Mouse (Mus musculus): ENCODE measurements around the gene Kcnn1. TPM values are rescaled to one million over a fixed set of nuclear protein-coding genes. Genes with fewer than 3 reads are reported as not detected.
A peak's percentile ranks its signal among the peaks of the same experiment; 100 is the strongest.
"Not testable (repeated sequence)": the region's sequence is repeated elsewhere in the genome, so short reads cannot be mapped to it uniquely, and the experiment has no call there.

The Kcnn1 gene
- total RNA-seq, 2 experiments from 2014 or later: 17.4 to 18.3 TPM

GRCm38 (mm10) chr8:70825816-70826215 lies 37.2 kb downstream of the Kcnn1 start:
- no peak for TF ChIP-seq CTCF (conservative IDR thresholded peaks at IDR 0.05)
- Histone ChIP-seq H3K4me3 (no peak overlapping the region), H3K27ac (no peak overlapping the region)
- DNase-seq (ENCODE audit: low spot score in 2 of 2): no peak

GRCm38 (mm10) chr8:70823802-70824201 lies 39.3 kb downstream of the Kcnn1 start:
- DNase-seq (ENCODE audit: low spot score in 2 of 2): no peak
- Histone ChIP-seq H3K27ac (no peak overlapping the region), H3K4me3 (no peak overlapping the region)
- no peak for TF ChIP-seq CTCF (conservative IDR thresholded peaks at IDR 0.05)

GRCm38 (mm10) chr8:70822594-70822993 lies 40.5 kb downstream of the Kcnn1 start:
- H3K4me3 ChIP-seq; DNase-seq (ENCODE audit: low spot score in 2 of 2): not testable (repeated sequence)

GRCm38 (mm10) chr8:70821992-70822391 lies 41.1 kb downstream of the Kcnn1 start:
- no peak for DNase-seq (ENCODE audit: low spot score in 2 of 2)
- H3K4me3 ChIP-seq: no peak overlapping the region

More at GRCm38 (mm10) chr8:70822594-70822993, 40.5 kb downstream of the Kcnn1 start:
- not testable (repeated sequence) for H3K27ac ChIP-seq

GRCm38 (mm10) chr8:70821399-70821962 lies 41.6 kb downstream of the Kcnn1 start:
- Histone ChIP-seq H3K4me3 (no peak overlapping the region), H3K27ac (no peak overlapping the region)
- peak; percentile 99 for TF ChIP-seq CTCF (conservative IDR thresholded peaks at IDR 0.05)
- peak in 1 of 2 experiments; percentile 58 for DNase-seq (ENCODE audit: low spot score in 2 of 2)

More at GRCm38 (mm10) chr8:70821992-70822391, 41.1 kb downstream of the Kcnn1 start:
- no peak for TF ChIP-seq CTCF (conservative IDR thresholded peaks at IDR 0.05)
- no peak overlapping the region for H3K27ac ChIP-seq

- DNase-seq (ENCODE audit: low spot score in 2 of 2): no peak
- H3K4me3 ChIP-seq: no peak overlapping the region
- H3K27ac ChIP-seq: no peak overlapping the region
- TF ChIP-seq CTCF (conservative IDR thresholded peaks at IDR 0.05): no peak
These were observed 42.7 kb downstream of the Kcnn1 start for GRCm38 (mm10) chr8:70820101-70820935.

- H3K4me3 ChIP-seq: peak overlapping the region; percentile 39
- no peak for TF ChIP-seq CTCF (conservative IDR thresholded peaks at IDR 0.05)
- DNase-seq (ENCODE audit: low spot score in 2 of 2): no peak
- H3K27ac ChIP-seq: no peak overlapping the region
These were observed 46.4 kb downstream of the Kcnn1 start for GRCm38 (mm10) chr8:70816679-70817078.

GRCm38 (mm10) chr8:70812885-70813284 lies 50.2 kb downstream of the Kcnn1 start:
- TF ChIP-seq CTCF (conservative IDR thresholded peaks at IDR 0.05): no peak
- H3K27ac ChIP-seq: no peak overlapping the region
- DNase-seq (ENCODE audit: low spot score in 2 of 2): no peak
- no peak overlapping the region for H3K4me3 ChIP-seq

- TF ChIP-seq CTCF (conservative IDR thresholded peaks at IDR 0.05): no peak
These were observed 51.0 kb downstream of the Kcnn1 start for GRCm38 (mm10) chr8:70812055-70812454.

GRCm38 (mm10) chr8:70810962-70811680 lies 51.9 kb downstream of the Kcnn1 start:
- no peak overlapping the region for H3K27ac ChIP-seq
- TF ChIP-seq CTCF (conservative IDR thresholded peaks at IDR 0.05): no peak
- no peak for DNase-seq (ENCODE audit: low spot score in 2 of 2)
- H3K4me3 ChIP-seq: no peak overlapping the region

More at GRCm38 (mm10) chr8:70812055-70812454, 51.0 kb downstream of the Kcnn1 start:
- Histone ChIP-seq H3K27ac (no peak overlapping the region), H3K4me3 (no peak overlapping the region)
- DNase-seq (ENCODE audit: low spot score in 2 of 2): no peak

- TF ChIP-seq CTCF (conservative IDR thresholded peaks at IDR 0.05): no peak
- H3K4me3 ChIP-seq: no peak overlapping the region
- DNase-seq (ENCODE audit: low spot score in 2 of 2): no peak
- H3K27ac ChIP-seq: peak overlapping the region; percentile 59; the same call in 1 of the 2 replicates
These were observed 53.9 kb downstream of the Kcnn1 start for GRCm38 (mm10) chr8:70808955-70809701.

GRCm38 (mm10) chr8:70808239-70808638 lies 54.8 kb downstream of the Kcnn1 start, which contains the start of gene Il12rb1:
TSS of gene Il12rb1 (plus strand) at chr8:70808449.
- H3K4me3 ChIP-seq: no peak within 1 kb of the TSS
- peak within 1 kb of the TSS; percentile 70 for H3K27ac ChIP-seq
- DNase-seq (ENCODE audit: low spot score in 2 of 2): no peak
- no peak for TF ChIP-seq CTCF (conservative IDR thresholded peaks at IDR 0.05)

Data from layer of hippocampus, adult 2 months (tissue).